Mouse (Mus musculus): Measurements from ENCODE around the gene Glis3. TPM values are rescaled to one million over a fixed set of nuclear protein-coding genes. Genes with fewer than 3 reads are reported as not detected.

The Glis3 gene
- polyA plus RNA-seq, 1 experiment: 1.4 TPM

GRCm38 (mm10) chr19:28335890-28336289 is 344.0 kb downstream of the Glis3 start:
- Histone ChIP-seq H3K27ac (ENCODE audit: control insufficient read depth, insufficient read depth, low read depth, low read length) (no peak overlapping the region), H3K4me1 (ENCODE audit: control insufficient read depth, insufficient read depth, low read length) (no peaks in the 10 kb centered on the region), H3K4me3 (ENCODE audit: control insufficient read depth, low read depth, low read length) (no peak overlapping the region), H3K36me3 (ENCODE audit: control insufficient read depth, insufficient read depth, low read length) (no peaks in the 10 kb centered on the region), H3K27me3 (ENCODE audit: control insufficient read depth, insufficient read depth, low read length) (no peaks in the 10 kb centered on the region)
- TF ChIP-seq POLR2A (IDR thresholded peaks at IDR 0.05; ENCODE audit: control insufficient read depth, low read depth, low read length) (no peak), CTCF (IDR thresholded peaks at IDR 0.05; ENCODE audit: control insufficient read depth, insufficient read depth, insufficient replicate concordance, low read depth, low read length) (no peak)

GRCm38 (mm10) chr19:28333007-28333766 is 346.7 kb downstream of the Glis3 start:
- Histone ChIP-seq H3K27ac (ENCODE audit: control insufficient read depth, insufficient read depth, low read depth, low read length) (no peak overlapping the region), H3K4me3 (ENCODE audit: control insufficient read depth, low read depth, low read length) (no peak overlapping the region), H3K36me3 (ENCODE audit: control insufficient read depth, insufficient read depth, low read length) (no peaks in the 10 kb centered on the region), H3K27me3 (ENCODE audit: control insufficient read depth, insufficient read depth, low read length) (no peaks in the 10 kb centered on the region), H3K4me1 (ENCODE audit: control insufficient read depth, insufficient read depth, low read length) (no peaks in the 10 kb centered on the region)
- no peak for TF ChIP-seq CTCF (IDR thresholded peaks at IDR 0.05; ENCODE audit: control insufficient read depth, insufficient read depth, insufficient replicate concordance, low read depth, low read length)
- TF ChIP-seq POLR2A (IDR thresholded peaks at IDR 0.05; ENCODE audit: control insufficient read depth, low read depth, low read length): no peak

DNA sequence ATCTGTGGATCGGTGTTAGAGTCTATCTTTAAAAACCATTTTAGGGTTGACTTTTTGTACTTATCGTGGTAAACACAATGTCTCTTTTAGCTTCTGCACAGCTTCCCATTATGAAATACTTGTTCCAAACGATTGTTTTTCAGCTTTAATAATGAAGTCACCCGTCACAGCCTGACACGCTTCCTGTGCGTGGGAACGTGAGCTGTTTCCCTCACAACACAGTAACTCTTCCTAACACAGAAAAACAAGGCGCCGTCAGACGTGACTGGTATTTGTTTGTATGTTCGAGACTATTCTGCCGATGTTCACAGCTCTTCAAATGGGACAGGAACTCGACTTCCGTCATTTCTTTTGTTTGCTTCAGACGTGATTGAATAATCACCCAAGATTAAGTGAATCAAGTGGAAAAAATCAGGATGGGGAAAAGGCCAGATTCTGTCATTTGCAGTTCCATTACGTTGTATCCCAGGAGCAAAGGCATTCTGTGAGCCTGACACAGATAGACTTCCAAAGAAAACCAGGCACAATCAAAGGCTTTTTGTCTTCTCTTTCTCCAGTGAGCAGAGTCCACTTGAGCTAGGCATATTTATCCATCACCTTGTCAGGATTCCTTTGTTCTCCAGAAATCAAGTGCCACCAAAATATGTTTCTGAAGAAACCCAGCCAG is 351.3 kb downstream of the Glis3 start:
- Histone ChIP-seq H3K36me3 (ENCODE audit: control insufficient read depth, insufficient read depth, low read length) (no peaks in the 10 kb centered on the region), H3K27me3 (ENCODE audit: control insufficient read depth, insufficient read depth, low read length) (no peaks in the 10 kb centered on the region), H3K4me1 (ENCODE audit: control insufficient read depth, insufficient read depth, low read length) (no peaks in the 10 kb centered on the region), H3K4me3 (ENCODE audit: control insufficient read depth, low read depth, low read length) (no peak overlapping the region), H3K27ac (ENCODE audit: control insufficient read depth, insufficient read depth, low read depth, low read length) (no peak overlapping the region)
- TF ChIP-seq POLR2A (IDR thresholded peaks at IDR 0.05; ENCODE audit: control insufficient read depth, low read depth, low read length): no peak
- no peak for TF ChIP-seq CTCF (IDR thresholded peaks at IDR 0.05; ENCODE audit: control insufficient read depth, insufficient read depth, insufficient replicate concordance, low read depth, low read length)

DNA sequence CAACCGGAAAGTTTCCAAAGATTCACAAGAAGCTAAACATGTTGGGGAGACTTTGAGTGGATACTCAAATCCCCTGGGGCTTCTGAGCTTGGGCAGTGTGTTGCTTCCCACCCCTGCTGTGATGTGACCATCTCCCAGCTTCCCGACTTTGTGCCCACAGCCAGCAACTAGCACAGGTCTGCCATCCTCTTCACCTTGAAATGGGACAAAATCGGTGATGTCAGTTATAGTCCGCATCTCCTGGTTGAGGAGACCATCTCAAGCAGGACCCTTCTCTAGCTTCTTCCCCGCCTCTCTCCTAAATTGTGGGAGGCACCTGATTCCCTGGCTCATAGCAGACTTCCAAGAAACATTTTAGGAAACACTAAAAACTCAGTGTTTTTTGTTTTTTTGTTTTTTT is 352.3 kb downstream of the Glis3 start:
- H3K36me3 ChIP-seq (ENCODE audit: control insufficient read depth, insufficient read depth, low read length): no peaks in the 10 kb centered on the region
- H3K27ac ChIP-seq (ENCODE audit: control insufficient read depth, insufficient read depth, low read depth, low read length): no peak overlapping the region
- H3K27me3 ChIP-seq (ENCODE audit: control insufficient read depth, insufficient read depth, low read length): no peaks in the 10 kb centered on the region
- TF ChIP-seq CTCF (IDR thresholded peaks at IDR 0.05; ENCODE audit: control insufficient read depth, insufficient read depth, insufficient replicate concordance, low read depth, low read length) (no peak), POLR2A (IDR thresholded peaks at IDR 0.05; ENCODE audit: control insufficient read depth, low read depth, low read length) (no peak)
- no peak overlapping the region for H3K4me3 ChIP-seq (ENCODE audit: control insufficient read depth, low read depth, low read length)
- H3K4me1 ChIP-seq (ENCODE audit: control insufficient read depth, insufficient read depth, low read length): no peaks in the 10 kb centered on the region

DNA sequence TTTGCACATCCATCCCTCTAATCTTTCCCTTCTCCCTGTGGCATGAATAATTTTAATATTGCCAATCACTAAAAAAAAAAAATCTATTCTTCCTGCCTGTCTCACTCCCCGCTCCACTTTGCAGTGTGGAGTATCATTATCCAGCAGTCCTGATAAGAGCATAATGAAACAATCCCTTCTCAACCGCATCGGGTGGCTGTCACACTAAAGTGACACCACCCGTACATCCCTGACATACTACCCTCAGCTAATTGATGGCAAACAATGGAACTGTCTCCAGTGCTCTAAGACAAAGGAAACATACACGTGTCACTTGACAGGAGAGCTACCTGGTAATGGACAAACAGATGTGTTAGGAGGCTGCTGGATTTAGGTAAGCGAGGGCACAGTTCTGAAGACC is 373.8 kb downstream of the Glis3 start:
- Histone ChIP-seq H3K27me3 (ENCODE audit: control insufficient read depth, insufficient read depth, low read length) (no peaks in the 10 kb centered on the region), H3K4me3 (ENCODE audit: control insufficient read depth, low read depth, low read length) (no peak overlapping the region), H3K27ac (ENCODE audit: control insufficient read depth, insufficient read depth, low read depth, low read length) (no peak overlapping the region), H3K36me3 (ENCODE audit: control insufficient read depth, insufficient read depth, low read length) (no peaks in the 10 kb centered on the region), H3K4me1 (ENCODE audit: control insufficient read depth, insufficient read depth, low read length) (no peaks in the 10 kb centered on the region)
- TF ChIP-seq CTCF (IDR thresholded peaks at IDR 0.05; ENCODE audit: control insufficient read depth, insufficient read depth, insufficient replicate concordance, low read depth, low read length) (no peak), POLR2A (IDR thresholded peaks at IDR 0.05; ENCODE audit: control insufficient read depth, low read depth, low read length) (no peak)

GRCm38 (mm10) chr19:28305510-28305909 is 374.4 kb downstream of the Glis3 start:
- Histone ChIP-seq H3K4me3 (ENCODE audit: control insufficient read depth, low read depth, low read length) (no peak overlapping the region), H3K36me3 (ENCODE audit: control insufficient read depth, insufficient read depth, low read length) (no peaks in the 10 kb centered on the region), H3K27me3 (ENCODE audit: control insufficient read depth, insufficient read depth, low read length) (no peaks in the 10 kb centered on the region), H3K4me1 (ENCODE audit: control insufficient read depth, insufficient read depth, low read length) (no peaks in the 10 kb centered on the region), H3K27ac (ENCODE audit: control insufficient read depth, insufficient read depth, low read depth, low read length) (no peak overlapping the region)
- TF ChIP-seq CTCF (IDR thresholded peaks at IDR 0.05; ENCODE audit: control insufficient read depth, insufficient read depth, insufficient replicate concordance, low read depth, low read length): no peak
- TF ChIP-seq POLR2A (IDR thresholded peaks at IDR 0.05; ENCODE audit: control insufficient read depth, low read depth, low read length): no peak

GRCm38 (mm10) chr19:28302831-28303242 is 377.0 kb downstream of the Glis3 start:
- TF ChIP-seq CTCF (IDR thresholded peaks at IDR 0.05; ENCODE audit: control insufficient read depth, insufficient read depth, insufficient replicate concordance, low read depth, low read length): no peak
- no peak for TF ChIP-seq POLR2A (IDR thresholded peaks at IDR 0.05; ENCODE audit: control insufficient read depth, low read depth, low read length)
- Histone ChIP-seq H3K36me3 (ENCODE audit: control insufficient read depth, insufficient read depth, low read length) (no peaks in the 10 kb centered on the region), H3K4me3 (ENCODE audit: control insufficient read depth, low read depth, low read length) (no peak overlapping the region), H3K27ac (ENCODE audit: control insufficient read depth, insufficient read depth, low read depth, low read length) (no peak overlapping the region), H3K27me3 (ENCODE audit: control insufficient read depth, insufficient read depth, low read length) (no peaks in the 10 kb centered on the region), H3K4me1 (ENCODE audit: control insufficient read depth, insufficient read depth, low read length) (no peaks in the 10 kb centered on the region)
